Mouse (Mus musculus) skeletal muscle tissue, postnatal 0 days (tissue): ENCODE data around the gene Timm50. TPM values are rescaled to one million over a fixed set of nuclear protein-coding genes. Genes with fewer than 3 reads are reported as not detected.

Experiments used
- polyA plus RNA-seq: library from polyadenylated mRNA; unstranded; fragments of >200 nt; fragmentation: Nextera tagmentation; extraction: Ambion mirVana; gene quantifications from 2 replicates; pipeline ENCODE4 v1.2.1, GENCODE M21; 2015

Gene Timm50
- polyA plus RNA-seq: 71.8 and 92.4 TPM in 2 replicates

DNA sequence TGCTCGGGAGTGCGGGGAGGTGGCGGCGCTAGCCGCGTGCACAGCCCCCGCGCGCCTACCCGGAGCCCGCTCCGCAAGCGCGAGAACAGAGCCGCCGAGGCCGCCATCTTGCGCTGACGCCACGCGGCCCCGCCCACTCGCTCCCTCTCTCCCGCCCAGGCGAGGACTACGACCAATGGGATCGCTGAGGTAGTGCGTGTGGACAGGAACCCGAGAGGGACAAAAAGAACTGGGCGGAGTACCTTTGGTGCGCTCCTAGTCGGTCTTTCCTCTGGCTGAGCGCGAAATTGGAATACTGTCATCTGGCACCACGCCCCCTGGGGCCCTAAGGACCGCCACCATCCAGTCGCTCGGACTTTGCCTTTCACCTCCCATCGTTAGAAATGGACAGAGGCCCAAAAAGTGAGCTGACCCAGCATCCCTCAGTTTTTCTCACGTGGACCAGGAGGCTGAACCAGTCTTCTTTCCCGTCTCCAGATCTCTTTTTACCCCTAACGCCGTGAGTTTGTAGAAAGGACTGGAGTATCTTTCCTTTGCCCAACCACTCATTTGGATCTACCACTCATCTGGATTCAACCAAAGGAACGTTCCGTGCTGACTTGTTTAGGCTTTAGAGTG, at the start of gene Timm50:
Gene Timm50 (minus strand): TSS at position 147 of the 618 bp plus-strand sequence.

DNA sequence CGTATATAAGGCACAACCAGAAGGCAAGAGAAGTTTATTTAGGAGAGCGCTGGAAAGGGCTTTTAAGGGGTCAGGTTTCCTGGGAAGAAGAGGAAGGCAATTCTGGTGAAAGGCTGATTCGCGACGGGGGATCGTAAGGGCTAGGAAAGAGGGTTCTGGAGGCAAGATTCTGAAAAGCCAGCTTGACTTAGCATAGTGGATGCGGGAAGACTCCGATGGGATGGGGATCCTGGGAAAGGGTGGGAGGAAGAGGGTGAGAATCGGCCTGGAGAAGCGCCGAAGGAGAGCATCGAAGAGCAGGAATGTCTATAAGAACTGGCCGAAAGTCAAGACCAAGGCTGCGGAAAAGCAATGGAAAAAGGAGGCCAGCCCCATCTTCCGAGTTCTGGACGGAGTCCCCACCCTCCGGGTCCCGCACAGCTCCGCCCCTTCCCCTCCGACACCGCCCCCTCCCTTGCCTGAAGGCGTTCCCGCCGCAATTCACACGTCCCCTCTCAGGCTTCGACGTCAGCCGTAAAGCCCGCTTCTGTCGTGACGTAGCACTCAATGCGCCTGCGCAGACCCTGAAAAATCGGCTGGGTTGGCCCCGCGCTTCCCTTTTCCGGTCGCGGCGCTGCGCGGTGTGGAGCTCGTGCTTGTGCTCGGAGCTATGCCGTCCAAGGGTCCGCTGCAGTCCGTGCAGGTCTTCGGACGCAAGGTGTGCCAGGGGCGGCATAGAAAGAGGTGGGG, 38.4 kb upstream of the Timm50 start, which contains the start of gene Rps16:
Gene Rps16 (plus strand): TSS at position 498 of the 729 bp plus-strand sequence.

DNA sequence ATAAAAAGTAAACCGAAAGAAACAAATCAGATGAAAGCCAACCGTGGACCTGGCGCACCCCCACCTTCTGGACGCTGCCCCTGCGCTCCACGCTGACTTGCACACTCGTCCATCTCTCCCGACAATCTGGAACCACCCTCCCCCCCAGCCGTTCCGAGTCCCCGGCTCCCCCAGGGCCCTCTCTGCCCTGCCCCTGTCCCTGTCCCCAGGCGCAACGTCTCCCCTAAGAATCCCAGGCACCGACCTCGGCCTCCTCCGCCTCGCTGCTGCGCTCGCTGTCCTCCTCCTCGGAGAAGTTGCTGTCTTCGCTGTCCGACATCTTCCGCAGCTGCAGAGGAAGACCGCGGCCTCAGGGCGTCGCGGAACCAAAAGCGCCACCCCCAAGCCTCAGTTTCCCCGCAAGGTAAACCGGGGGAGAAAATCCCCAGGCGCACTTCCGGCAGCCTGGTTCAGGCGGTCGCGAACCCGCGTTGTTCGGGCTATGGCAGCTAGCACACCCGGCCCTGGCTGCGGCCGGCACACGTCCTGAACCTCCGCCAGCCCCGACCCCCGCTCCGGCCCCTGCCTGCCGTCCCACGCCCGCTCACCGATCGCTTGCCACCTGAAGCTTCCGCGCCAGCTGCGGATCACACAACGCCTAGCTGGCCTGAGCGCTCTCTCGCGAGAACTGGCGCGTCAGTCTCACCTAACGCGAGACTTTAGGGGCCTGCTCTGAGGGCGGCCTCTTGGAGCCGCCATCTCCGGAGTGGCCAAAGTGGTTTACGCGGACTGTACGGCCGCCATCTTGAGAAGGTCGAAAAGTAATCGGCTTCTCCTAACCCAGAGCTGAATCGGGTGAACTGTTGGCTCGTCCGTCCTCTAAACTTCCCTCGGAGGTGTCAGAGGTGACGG, 26.5 kb upstream of the Timm50 start, which contains the start of gene Supt5:
Gene Supt5 (minus strand): TSS at position 639 of the 891 bp plus-strand sequence.

DNA sequence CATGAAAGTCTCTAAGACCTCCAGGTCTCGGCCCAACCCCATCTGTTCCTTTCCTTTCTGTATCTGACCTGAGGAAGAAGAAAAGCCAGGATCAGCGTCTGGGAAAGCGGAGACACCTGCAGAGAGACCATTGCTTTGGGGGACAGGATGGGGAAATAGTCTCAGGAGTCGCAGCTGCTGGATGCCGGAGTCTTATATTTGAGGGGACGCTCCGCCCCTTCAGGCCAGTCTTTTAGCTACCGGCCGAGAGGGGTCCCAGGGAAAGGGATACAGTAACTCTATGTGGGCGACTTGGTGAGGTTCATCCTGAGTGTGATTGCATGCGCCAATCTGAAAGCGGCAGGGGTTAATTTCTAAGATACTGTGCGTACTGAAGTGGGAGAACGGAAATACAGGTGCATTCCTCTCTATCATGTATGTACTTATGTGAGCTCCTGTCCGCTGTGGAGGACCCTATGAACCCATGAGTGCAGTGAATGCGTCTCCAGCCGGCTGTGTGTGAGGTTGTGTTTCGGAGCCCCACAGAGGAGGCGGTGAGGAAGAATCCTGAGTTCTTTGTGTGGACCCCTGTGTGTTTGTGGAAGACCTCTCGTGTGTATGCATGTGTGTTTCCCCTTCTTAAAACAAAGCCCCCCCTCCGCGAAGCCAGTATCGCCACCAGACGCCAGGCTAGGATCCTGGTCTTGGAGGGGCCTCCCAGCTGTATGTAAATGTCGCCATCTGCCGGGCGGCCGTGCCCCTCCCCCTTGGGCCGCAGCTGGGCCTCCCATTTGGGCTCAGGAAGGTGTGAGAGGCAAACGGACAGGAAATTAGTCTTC, 10.0 kb downstream of the Timm50 start, which contains the start of gene Dll3:
Gene Dll3 (minus strand): TSS at position 623 of the 818 bp plus-strand sequence.

DNA sequence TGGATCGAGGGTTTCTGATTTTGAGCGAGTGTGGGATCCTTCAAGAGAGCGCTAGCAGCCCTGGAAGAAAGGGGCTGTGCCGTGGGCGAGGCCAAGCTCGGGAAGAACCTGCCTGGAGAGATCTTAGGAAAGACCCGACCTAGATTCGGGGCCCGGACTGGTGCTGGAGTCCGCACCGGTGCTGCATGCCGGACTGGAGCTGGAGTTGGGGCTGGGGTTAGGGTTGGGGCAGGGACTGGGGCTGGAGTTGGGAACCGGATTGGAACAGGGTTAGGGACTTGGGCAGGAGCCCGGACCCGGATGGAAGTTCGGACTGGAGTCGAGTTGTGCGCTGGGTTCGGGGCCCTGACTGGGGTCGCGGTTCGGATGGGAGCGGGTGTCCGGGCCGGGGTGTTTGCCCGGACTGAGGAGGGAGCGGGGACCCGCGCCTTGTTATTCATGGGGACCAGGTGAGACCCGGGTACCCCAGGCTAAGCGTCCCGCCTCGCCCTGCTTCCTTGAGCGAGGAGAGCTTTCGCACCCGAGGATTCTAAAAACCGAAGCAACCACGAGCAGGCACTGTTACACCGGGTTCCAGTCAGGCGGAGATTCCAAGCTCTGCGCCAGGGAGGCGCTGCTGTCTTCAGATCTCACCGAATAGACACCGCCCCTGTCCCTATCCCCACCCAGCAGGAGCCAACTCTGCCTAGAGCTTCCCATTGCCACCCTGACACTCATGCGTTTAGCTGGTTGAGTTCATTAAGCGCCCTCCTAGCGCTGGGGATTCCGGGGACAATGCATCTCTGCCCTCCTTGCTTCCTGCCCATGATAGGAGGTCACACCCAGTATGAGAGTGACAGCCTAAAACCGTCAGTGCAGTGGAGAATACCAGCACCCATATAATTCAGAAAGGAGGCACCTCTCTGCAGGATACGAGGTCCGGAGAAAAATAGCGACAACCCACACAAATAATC, 21.0 kb downstream of the Timm50 start, which contains the start of gene Selenov:
Gene Selenov (minus strand): TSS at position 549 of the 953 bp plus-strand sequence.

DNA sequence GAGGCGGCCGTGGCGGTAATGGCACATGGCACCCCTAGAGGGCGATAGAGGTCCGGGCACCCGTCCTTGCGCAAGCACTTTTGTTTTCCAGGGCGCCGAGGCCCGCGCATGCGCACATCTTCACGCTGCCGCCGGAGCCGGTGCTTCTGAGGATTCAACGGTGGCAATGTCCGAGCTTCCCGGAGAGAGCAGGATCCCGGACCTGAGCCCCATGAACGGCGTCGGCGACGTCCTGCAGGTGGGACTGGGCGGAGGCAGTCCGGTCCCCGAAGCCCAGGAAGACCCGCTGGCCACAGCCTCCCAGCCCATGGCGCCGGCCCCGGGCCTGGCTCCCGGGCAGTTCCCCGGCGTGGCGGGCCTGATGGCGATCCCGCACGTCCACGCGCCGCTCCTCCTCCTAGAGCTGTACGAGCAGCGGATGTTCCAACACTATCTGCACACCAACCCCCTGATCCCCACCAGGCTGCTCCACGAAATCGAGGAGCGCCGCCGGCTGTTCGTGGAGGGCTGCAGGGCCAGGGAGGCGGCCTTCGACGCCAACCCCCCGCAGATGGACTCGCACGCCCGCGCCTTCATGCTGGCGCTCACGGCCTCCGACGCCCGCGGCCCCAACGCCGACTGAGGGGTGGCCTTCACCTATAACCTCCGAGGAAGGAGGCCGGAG, 34.1 kb downstream of the Timm50 start, which contains the start of gene Eid2b:
Gene Eid2b (plus strand): TSS at position 125 of the 664 bp plus-strand sequence.

DNA sequence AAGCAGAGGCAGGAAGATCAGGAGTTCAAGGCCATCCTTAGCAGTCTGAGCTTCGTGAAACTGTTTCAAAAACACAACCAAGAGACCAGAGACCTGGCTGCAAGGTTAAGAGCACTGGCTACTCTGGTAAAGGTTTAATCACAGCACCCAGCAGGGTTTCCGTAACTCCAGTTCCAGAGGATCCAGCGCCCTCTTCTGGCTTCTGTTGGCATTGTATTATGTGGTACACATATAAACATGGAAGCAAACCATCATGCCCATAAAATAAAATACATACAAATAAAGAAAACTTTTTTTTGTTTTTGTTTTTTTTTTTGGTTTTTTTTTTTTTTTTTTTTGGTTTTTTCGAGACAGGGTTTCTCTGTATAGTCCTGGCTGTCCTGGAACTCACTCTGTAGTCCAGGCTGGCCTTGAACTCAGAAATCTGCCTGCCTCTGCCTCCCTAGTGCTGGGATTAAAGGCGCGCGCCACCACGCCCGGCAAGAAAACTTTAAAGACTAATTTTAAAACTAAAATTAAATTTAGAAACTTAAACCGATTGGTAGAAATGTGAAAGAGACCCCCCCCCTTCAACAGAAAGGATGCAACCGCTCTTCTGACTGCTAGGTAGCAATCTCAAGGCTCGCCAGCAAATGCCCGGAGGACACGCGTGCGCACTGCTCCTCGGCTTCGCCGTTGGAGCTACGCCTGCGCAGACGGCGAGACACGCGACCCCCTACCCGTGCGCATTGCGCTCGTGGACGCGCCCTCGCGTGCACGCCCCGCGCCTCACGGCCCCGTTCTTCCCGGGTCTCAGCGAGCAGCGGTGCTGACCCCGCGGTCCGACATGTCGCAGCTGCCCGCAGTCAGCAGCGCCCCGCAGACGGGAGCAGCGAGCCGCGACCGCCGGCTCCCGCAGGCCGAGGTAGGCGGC, 44.5 kb downstream of the Timm50 start, which contains the start of gene Eid2:
Gene Eid2 (plus strand): TSS at position 753 of the 913 bp plus-strand sequence.

Other genes starting within 250 kb of the Timm50 start
- gene Fcgbp, start 240.8 kb downstream of the Timm50 start, polyA plus RNA-seq: not detected in 2 replicates
- not detected in 2 replicates for gene 9530053A07Rik, start 182.6 kb downstream of the Timm50 start, polyA plus RNA-seq
- 38.9 and 55.1 TPM in 2 replicates for gene Fbl, start 142.4 kb downstream of the Timm50 start, polyA plus RNA-seq
- gene Dyrk1b, start 132.6 kb downstream of the Timm50 start, polyA plus RNA-seq: 49.8 and 62.1 TPM in 2 replicates
- 7.0 and 7.9 TPM in 2 replicates for gene Eid2, start 44.2 kb downstream of the Timm50 start, polyA plus RNA-seq
- gene Eid2b, start 34.3 kb downstream of the Timm50 start, polyA plus RNA-seq: 9.4 and 10.3 TPM in 2 replicates
- 0.16 TPM in 1 of 2 replicates, not detected in the other for gene Selenov, start 20.9 kb downstream of the Timm50 start, polyA plus RNA-seq
- not detected in 2 replicates for gene Dll3, start 9.8 kb downstream of the Timm50 start, polyA plus RNA-seq
- 44.9 and 47.5 TPM in 2 replicates for gene Supt5, start 26.7 kb upstream of the Timm50 start, polyA plus RNA-seq
- 568 and 593 TPM in 2 replicates for gene Rps16, start 38.6 kb upstream of the Timm50 start, polyA plus RNA-seq
- 18.0 and 18.7 TPM in 2 replicates for gene Plekhg2, start 60.5 kb upstream of the Timm50 start, polyA plus RNA-seq
- gene Zfp36, start 68.2 kb upstream of the Timm50 start, polyA plus RNA-seq: 9.9 and 12.2 TPM in 2 replicates
- gene Med29, start 80.6 kb upstream of the Timm50 start, polyA plus RNA-seq: 39.1 and 40.9 TPM in 2 replicates
- gene Paf1, start 80.9 kb upstream of the Timm50 start, polyA plus RNA-seq: 49.3 TPM in 2 replicates
- gene Gmfg, start 125.4 kb upstream of the Timm50 start, polyA plus RNA-seq: 21.4 and 29.1 TPM in 2 replicates
- gene Lrfn1, start 139.9 kb upstream of the Timm50 start, polyA plus RNA-seq: 0.38 and 0.43 TPM in 2 replicates
- gene Ifnl2, start 198.4 kb upstream of the Timm50 start, polyA plus RNA-seq: not detected in 2 replicates
- not detected in 2 replicates for gene Ifnl3, start 210.8 kb upstream of the Timm50 start, polyA plus RNA-seq
- gene Sycn, start 228.8 kb upstream of the Timm50 start, polyA plus RNA-seq: not detected in 2 replicates
- 1.8 TPM in 1 of 2 replicates, not detected in the other for gene Nccrp1, start 235.2 kb upstream of the Timm50 start, polyA plus RNA-seq